Mouse (Mus musculus) heart, adult 2 months (tissue): ENCODE measurements around the gene Reep6. TPM values are rescaled to one million over a fixed set of nuclear protein-coding genes. Genes with fewer than 3 reads are reported as not detected.

Experiments
- DNase-seq, 2 experiments: peaks; one replicate each; pipeline ENCODE4 v3.0.0; 2021
- H3K27ac ChIP-seq: fragments of 200-600 bp; 2 replicates; pipeline ENCODE4 v1.8.1; 2022
- H3K27me3 ChIP-seq: fragments of 200-500 bp; 2 replicates; pipeline ENCODE4 v1.6.1; 2012; ENCODE audit warnings: mild to moderate bottlenecking, low read length, inconsistent platforms, mixed read lengths; ENCODE audit not compliant: control insufficient read depth, insufficient read depth
- H3K36me3 ChIP-seq: fragments of 200-500 bp; 2 replicates; pipeline ENCODE4 v1.6.1; 2012; ENCODE audit warnings: low read length, inconsistent platforms; ENCODE audit not compliant: control insufficient read depth, insufficient read depth
- H3K4me1 ChIP-seq: fragments of 200-500 bp; 2 replicates; pipeline ENCODE4 v1.6.1; 2011; ENCODE audit warnings: low read length; ENCODE audit not compliant: control insufficient read depth, insufficient read depth
- H3K4me3 ChIP-seq: fragments of 200-600 bp; 2 replicates; pipeline ENCODE4 v1.8.1; 2022
- H3K79me2 ChIP-seq: fragments of 200-500 bp; replicated peaks from 2 replicates; pipeline ENCODE4 v1.6.1; 2012; ENCODE audit warnings: mild to moderate bottlenecking, inconsistent platforms, low read length, moderate library complexity, mixed read lengths; ENCODE audit not compliant: control insufficient read depth, insufficient read depth
- H3K9ac ChIP-seq: fragments of 200-500 bp; 2 replicates; pipeline ENCODE4 v1.6.1; 2012; ENCODE audit warnings: low read depth, mild to moderate bottlenecking, control low read depth, inconsistent platforms, low read length, mixed read lengths
- CTCF ChIP-seq: fragments of 200-600 bp; IDR thresholded peaks from 2 replicates; pipeline ENCODE4 v1.8.1; 2022; ENCODE audit warnings: antibody characterized with exemption, mild to moderate bottlenecking, moderate library complexity
- EP300 ChIP-seq: fragments of 200-500 bp; IDR thresholded peaks from 2 replicates; pipeline ENCODE4 v1.6.1; 2011; ENCODE audit warnings: low read depth, low read length, control low read depth; ENCODE audit not compliant: insufficient read depth
- POLR2A ChIP-seq: fragments of 200-500 bp; IDR thresholded peaks from 2 replicates; pipeline ENCODE4 v1.6.1; 2011; ENCODE audit warnings: mild to moderate bottlenecking, low read depth, low read length, control low read depth; ENCODE audit not compliant: insufficient read depth
- WGBS: fragments of 180-500 bp; shearing (Covaris S2); methylation state at CpG from one replicate; pipeline ENCODE4 v1.1.7; 2018; 5-methylcytosine and 5-hydroxymethylcytosine counted together
- intact Hi-C: fragments of 180-260 bp; cut with DNase I; formaldehyde crosslinking; loops from one replicate; pipeline ENCODE4 v1.15.1; 2025
- polyA plus RNA-seq: library from polyadenylated mRNA; depleted of rRNA; stranded (reverse); fragments of >200 nt; gene quantifications from 2 replicates; pipeline ENCODE4 v1.2.3, GENCODE M21; 2012
- total RNA-seq, 2 experiments: library from RNA; stranded (reverse); gene quantifications; 2 replicates each; pipeline ENCODE4 v1.2.3; 2021

Reep6 gene
- total and polyA plus RNA-seq, 3 experiments = 2.8 to 4.1 (median 3.6) TPM

GRCm38 (mm10) chr10:80288097-80288496 is 41.7 kb upstream of the Reep6 start:
- 93% methylated on average over 12 of the region's 12 CpGs for whole genome bisulfite sequencing
- H3K27me3 ChIP-seq = no peaks in the 10 kb centered on the region
- H3K27ac ChIP-seq = no peak overlapping the region
- H3K4me1 ChIP-seq = peaks cover 6% of the 10 kb centered on the region
- DNase-seq = no peak
- H3K9ac ChIP-seq = no peak overlapping the region
- no peaks in the 10 kb centered on the region for H3K36me3 ChIP-seq
- no peak for TF ChIP-seq POLR2A
- TF ChIP-seq EP300 = no peak
- no peak for TF ChIP-seq CTCF
- intact Hi-C loops = no loop called here
- no peak overlapping the region for H3K4me3 ChIP-seq
- H3K79me2 ChIP-seq = no peaks in the 10 kb centered on the region

GRCm38 (mm10) chr10:80288657-80289056 is 41.1 kb upstream of the Reep6 start:
- TF ChIP-seq CTCF (peak; percentile 35), POLR2A (no peak), EP300 (no peak)
- H3K27ac ChIP-seq = no peak overlapping the region

GRCm38 (mm10) chr10:80292251-80293146 is 37.3 kb upstream of the Reep6 start, which contains the start of gene Rps15:
Gene Rps15, plus strand, starts transcription at chr10:80292453.
- peak within 1 kb of the TSS; percentile 97 for H3K4me3 ChIP-seq
- DNase-seq = peak; percentile 94
- under 1% methylated on average over 72 of the region's 72 CpGs for WGBS
- peak within 1 kb of the TSS; percentile 83 for H3K27ac ChIP-seq
- no peaks in the 10 kb centered on the region for H3K36me3 ChIP-seq
- H3K9ac ChIP-seq = peak within 1 kb of the TSS; percentile 81
- H3K27me3 ChIP-seq = no peaks in the 10 kb centered on the region
- intact Hi-C loops = loop anchor here (2.0 to 10.0 kb wide), 2 partner anchors 28 to 262 kb away; no protein-coding TSS in a partner anchor
- TF ChIP-seq CTCF = peak; percentile 97
- peak; percentile 98 for TF ChIP-seq POLR2A
- peak; percentile 86 for TF ChIP-seq EP300
- peaks cover 7% of the 10 kb centered on the region for H3K4me1 ChIP-seq
- no peaks in the 10 kb centered on the region for H3K79me2 ChIP-seq

More at GRCm38 (mm10) chr10:80288657-80289056, 41.1 kb upstream of the Reep6 start:
- peaks cover 7% of the 10 kb centered on the region for H3K4me1 ChIP-seq
- H3K36me3 ChIP-seq = no peaks in the 10 kb centered on the region
- no peaks in the 10 kb centered on the region for H3K79me2 ChIP-seq
- WGBS = 72% methylated on average over 8 of the region's 8 CpGs
- no peak overlapping the region for H3K4me3 ChIP-seq
- no peak overlapping the region for H3K9ac ChIP-seq
- DNase-seq = no peak
- no peaks in the 10 kb centered on the region for H3K27me3 ChIP-seq
- intact Hi-C loops = no loop called here

- Histone ChIP-seq H3K36me3 (no peaks in the 10 kb centered on the region), H3K9ac (peak overlapping the region; percentile 81), H3K27ac (peak overlapping the region; percentile 83), H3K79me2 (no peaks in the 10 kb centered on the region), H3K4me3 (peak overlapping the region; percentile 97), H3K4me1 (peaks cover 7% of the 10 kb centered on the region), H3K27me3 (no peaks in the 10 kb centered on the region)
- intact Hi-C loops = loop anchor here (2.0 to 10.0 kb wide), 2 partner anchors 29 to 261 kb away; no protein-coding TSS in a partner anchor
- TF ChIP-seq CTCF (no peak), EP300 (no peak)
- 26% methylated on average over 14 of the region's 14 CpGs for WGBS
- DNase-seq = no peak
Observed at GRCm38 (mm10) chr10:80293325-80293724, 36.4 kb upstream of the Reep6 start.

- Histone ChIP-seq H3K4me3 (no peak overlapping the region), H3K9ac (no peak overlapping the region), H3K4me1 (peaks cover 7% of the 10 kb centered on the region), H3K79me2 (no peaks in the 10 kb centered on the region), H3K27me3 (no peaks in the 10 kb centered on the region), H3K36me3 (no peaks in the 10 kb centered on the region), H3K27ac (no peak overlapping the region)
- TF ChIP-seq EP300 (no peak), POLR2A (no peak), CTCF (no peak)
- intact Hi-C loops = loop anchor here (2.0 to 10.0 kb wide), 2 partner anchors 80 to 260 kb away; no protein-coding TSS in a partner anchor
- DNase-seq = no peak
- WGBS = 63% methylated on average over 4 of the region's 4 CpGs
Observed at GRCm38 (mm10) chr10:80294311-80294710, 35.4 kb upstream of the Reep6 start.

- DNase-seq = no peak
- Histone ChIP-seq H3K79me2 (no peaks in the 10 kb centered on the region), H3K27ac (no peak overlapping the region), H3K9ac (no peak overlapping the region), H3K4me1 (peaks cover 7% of the 10 kb centered on the region), H3K36me3 (no peaks in the 10 kb centered on the region), H3K4me3 (no peak overlapping the region), H3K27me3 (no peaks in the 10 kb centered on the region; the same call in 1 of the 2 replicates)
- intact Hi-C loops = loop anchor here (1.0 to 10.0 kb wide), 4 partner anchors 25 to 260 kb away; partner anchors contain the start of gene 2310011J03Rik
- no peak for TF ChIP-seq POLR2A
- TF ChIP-seq CTCF = no peak
- TF ChIP-seq EP300 = no peak
- 58% methylated on average over 7 of the region's 7 CpGs for WGBS
Observed at GRCm38 (mm10) chr10:80294788-80295303, 34.9 kb upstream of the Reep6 start.
